Mouse (Mus musculus): Measurements from ENCODE around the gene E030018B13Rik.
A peak's percentile ranks its signal among the peaks of the same experiment; 100 is the strongest.

The E030018B13Rik gene

DNA sequence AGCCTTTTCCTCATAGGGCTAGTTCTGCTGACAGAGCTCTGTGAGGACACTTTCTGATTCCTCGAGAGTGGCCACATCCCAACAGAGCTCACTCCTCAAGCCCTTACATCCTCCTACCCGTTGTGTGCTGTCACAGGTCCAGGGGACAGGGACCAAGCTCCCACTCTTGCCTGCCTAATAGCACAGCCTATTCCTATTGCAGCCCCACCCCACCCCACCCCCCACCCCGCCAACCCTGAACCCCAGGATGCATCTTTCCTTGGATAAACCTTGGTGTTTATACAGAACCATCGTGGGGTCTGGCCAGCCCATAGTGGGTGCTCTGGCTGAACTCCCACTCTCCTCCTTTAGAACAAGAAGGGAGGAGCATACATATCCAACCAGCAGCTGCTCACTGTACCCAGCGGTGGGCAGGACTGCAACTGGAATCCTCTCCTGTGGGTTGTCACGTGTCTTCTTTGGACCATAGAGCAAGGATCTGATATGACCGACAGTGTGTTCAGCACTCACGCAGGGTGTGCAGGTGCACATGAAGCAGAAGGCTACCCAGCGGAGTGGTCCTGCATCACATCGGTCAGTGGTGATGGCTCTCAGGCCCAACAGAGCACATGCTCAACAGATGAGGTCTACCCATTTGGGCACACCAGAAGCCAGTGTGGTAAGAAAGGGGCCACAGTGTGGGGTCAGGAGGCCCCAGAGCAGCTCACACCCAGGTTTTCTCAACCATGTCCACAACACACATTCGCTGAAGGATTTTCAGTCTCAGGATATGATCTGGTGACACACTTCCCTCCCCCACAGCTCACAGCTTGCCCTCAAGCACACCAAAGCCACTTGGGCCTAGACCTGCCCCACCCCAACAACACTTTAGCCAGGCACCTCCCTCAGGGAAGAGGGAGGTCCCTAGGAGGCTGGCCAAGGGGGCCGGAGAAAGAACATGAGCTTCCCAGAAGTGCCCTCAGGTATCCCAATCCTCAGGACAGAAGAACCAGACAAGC, 2.4 kb downstream of the E030018B13Rik start:
- no peak for DNase-seq

DNA sequence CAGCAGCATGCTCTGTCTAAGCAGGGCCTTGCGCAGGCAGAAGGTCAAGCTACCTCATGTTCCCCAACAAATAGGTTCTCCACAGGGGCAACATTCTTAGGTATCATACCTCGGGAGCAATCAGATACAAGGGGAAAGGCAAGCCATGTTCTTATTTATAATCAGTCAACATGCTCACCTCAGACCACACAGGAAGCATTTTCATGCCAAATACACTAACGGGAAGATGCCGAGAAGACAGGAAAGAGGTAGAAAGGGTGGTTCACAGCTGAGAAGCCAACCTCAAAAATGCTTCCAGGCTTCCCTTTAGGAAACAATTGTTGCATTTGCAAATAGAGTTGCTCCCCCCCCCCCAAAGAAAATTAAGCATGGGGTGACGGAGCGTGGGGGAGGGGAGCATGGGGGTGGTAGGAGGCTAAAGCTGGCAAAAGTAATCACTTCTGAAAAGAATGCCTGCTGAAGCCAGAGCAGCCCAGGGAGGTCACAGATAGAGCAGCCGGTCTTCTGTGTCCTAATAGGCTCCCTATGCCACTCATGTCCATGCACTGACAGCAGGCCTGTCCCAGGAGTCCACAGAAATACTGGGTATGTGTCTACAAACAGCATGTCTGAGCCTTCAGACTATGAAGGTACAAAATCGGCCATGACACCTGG, 5.4 kb downstream of the E030018B13Rik start:
- peak in 1 of 2 experiments; percentile 22 for DNase-seq

GRCm38 (mm10) chr7:63922571-63922970, 5.9 kb downstream of the E030018B13Rik start:
- no peak for DNase-seq

DNA sequence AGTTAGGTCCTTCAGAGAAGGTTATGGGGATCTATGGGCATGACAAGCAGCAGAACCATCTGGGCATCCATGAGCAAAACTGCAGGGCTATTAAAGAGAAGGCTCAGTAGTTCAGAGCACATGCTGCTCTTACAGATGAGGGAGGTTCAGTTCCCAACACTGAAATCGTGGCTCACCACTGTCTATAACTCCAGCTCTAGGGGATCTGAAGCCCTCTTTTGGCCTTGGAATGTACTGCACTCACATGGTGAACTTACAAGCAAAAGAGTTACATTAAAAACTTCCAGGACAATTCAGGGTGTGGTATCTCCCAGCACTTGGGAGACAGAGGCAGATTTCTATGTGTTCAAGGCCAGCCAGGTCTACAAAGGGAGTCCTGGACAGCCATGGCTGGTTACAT, 6.3 kb downstream of the E030018B13Rik start:
- DNase-seq, result no peak

DNA sequence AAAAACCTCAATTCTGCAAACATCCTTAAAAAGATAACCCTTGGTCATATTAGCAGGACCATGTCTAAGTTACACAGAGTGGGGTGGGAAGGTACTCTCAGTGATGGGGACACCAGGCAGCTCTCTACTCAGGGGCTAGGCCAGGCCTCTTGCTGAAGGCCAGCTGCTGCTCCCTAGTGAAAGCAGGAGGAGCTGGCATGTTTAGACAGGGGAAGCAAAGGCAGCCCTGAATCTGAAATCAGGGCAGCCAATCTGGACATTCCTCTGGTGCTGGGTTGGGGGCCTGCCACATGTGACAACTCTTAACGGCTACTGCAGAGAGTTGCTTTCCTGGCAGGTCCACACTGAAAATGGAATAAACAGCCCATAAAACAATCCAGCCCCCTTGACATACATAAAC, 7.5 kb downstream of the E030018B13Rik start:
- DNase-seq, result no peak

GRCm38 (mm10) chr7:63924747-63925412, 8.2 kb downstream of the E030018B13Rik start:
- peak; percentile 73 to 81 for DNase-seq

DNA sequence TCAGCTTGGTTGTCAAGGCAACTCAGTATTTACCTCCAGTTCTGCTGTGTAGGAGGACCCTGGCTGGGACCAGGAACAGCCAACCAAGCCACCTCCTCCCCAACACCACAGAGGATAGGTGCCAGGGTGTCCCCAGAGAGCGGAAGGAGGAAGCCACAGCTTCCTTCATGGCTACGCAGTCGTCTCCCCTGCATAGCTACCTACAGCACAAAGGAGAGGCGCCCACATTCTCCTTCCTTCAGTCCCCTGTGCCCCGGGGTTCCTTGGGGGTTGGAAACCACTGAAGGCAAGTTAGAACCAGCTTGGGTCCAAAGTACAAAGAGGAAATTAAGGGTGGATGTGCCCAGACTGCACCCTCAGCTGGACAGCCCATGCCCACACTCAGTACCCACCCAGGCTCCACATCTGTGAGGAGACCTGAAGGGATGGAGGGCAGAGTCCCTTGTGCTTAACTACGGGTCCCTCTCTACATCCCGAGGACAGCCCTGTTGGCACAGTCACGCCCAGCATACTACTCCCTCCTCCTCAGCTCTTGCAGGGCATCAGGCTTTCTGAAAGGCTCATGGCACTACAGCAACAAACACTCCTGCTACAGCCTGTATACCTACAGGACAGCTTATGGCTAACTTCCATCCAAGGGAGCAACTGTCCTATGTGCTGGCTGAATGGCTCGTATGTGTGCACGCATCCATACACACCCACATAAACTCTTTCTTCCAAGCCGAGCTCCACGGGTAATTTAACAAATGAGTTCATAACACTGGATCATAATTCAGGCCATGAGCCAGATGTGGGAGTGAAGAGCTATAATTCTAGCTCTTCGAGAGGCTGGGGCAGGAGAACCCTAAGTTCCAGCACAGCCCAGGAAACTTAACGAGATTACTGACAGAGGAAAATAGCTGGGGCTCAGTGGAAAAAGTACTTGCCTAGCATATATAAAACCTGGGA, 9.0 kb downstream of the E030018B13Rik start:
- peak in 1 of 2 experiments; percentile 47 for DNase-seq

GRCm38 (mm10) chr7:63926492-63926891, 9.8 kb downstream of the E030018B13Rik start:
- DNase-seq, result peak in 1 of 2 experiments; percentile 58

- peak in 1 of 2 experiments; percentile 48 for DNase-seq
Measured at GRCm38 (mm10) chr7:63927121-63927520, 10.5 kb downstream of the E030018B13Rik start.

- peak; percentile 66 to 67 for DNase-seq
Measured at GRCm38 (mm10) chr7:63929080-63929479, 12.4 kb downstream of the E030018B13Rik start.

- no peak for DNase-seq
Measured at GRCm38 (mm10) chr7:63930132-63930531, 13.5 kb downstream of the E030018B13Rik start.

GRCm38 (mm10) chr7:63930766-63931165, 14.1 kb downstream of the E030018B13Rik start:
- no peak for DNase-seq

- DNase-seq, result no peak
Measured at GRCm38 (mm10) chr7:63932461-63932860, 15.8 kb downstream of the E030018B13Rik start.

DNA sequence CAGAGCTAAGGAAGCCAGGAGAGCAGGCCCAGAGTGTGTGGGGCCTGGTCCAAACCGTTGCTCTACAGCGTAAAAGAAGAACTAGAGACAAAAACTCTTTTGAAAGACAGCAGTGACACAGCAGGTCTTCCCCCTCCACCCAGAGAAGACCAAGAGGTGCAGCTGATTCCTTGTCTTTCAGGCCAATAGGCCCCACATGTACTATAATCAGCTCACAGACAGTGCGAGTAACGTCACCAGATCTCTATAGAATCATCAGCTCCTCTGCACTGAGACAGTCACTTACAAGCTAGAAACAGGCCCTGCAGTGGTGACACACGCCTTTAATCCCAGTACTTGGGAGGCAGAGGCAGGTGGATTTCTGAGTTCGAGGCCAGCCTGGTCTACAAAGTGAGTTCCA, 17.2 kb downstream of the E030018B13Rik start:
- no peak for DNase-seq

DNA sequence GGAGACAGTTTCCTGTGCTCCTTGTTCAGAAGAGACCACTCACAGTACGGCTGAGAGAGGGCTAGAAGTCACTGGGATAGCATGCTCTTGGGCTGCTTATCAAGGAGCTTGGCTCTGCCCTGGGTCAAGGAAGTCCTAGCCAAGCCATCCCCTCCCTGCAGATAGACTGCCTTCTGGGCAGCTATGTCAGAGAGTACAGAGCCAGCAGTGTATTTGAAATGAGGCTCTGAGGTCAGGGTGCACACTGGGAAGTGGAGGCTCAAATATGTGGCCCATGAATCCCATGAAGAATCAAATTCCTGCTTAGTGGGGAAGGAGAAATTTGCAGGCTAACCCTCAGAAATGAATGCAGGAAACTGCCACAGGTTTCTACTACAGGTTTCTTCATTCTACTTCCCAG, 17.9 kb downstream of the E030018B13Rik start:
- DNase-seq, result peak in 1 of 2 experiments; percentile 46

GRCm38 (mm10) chr7:63935809-63936187, 19.1 kb downstream of the E030018B13Rik start:
- DNase-seq, result peak in 1 of 2 experiments; percentile 36

GRCm38 (mm10) chr7:63936188-63936985, 19.7 kb downstream of the E030018B13Rik start:
- DNase-seq, result peak; percentile 83 to 86

DNA sequence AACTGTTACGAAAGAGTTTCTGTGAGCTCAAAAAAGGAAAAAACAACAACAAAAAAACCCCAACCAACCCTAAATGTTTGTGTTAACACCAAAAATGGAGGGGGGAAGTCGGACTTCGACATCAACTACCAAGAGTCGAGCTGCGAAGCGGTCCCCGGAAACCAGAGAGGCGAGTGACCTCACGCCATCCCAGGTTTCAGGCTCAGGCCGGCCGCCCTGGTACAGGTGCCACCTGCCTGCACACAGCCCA, 20.3 kb downstream of the E030018B13Rik start:
- DNase-seq, result no peak

- DNase-seq, result peak; percentile 86 to 88
Measured at GRCm38 (mm10) chr7:63937236-63938065, 20.8 kb downstream of the E030018B13Rik start.
